Mouse (Mus musculus) hindbrain, embryonic 11.5 days (tissue): Measurements from ENCODE around the gene Crct1. TPM values are rescaled to one million over a fixed set of nuclear protein-coding genes. Genes with fewer than 3 reads are reported as not detected.

ENCODE experiments used
- polyA plus RNA-seq: library from polyadenylated mRNA; unstranded; fragments of >200 nt; fragmentation: Nextera tagmentation; extraction: Ambion mirVana; gene quantifications from 2 replicates; pipeline ENCODE4 v1.2.1, GENCODE M21; 2014

Gene Crct1
- polyA plus RNA-seq, 1 experiment from 2014 or later: 0.59 TPM

Other genes with a start within 250 kb of the Crct1 start
- gene Lce1i, start 236.8 kb downstream of the Crct1 start, polyA plus RNA-seq: not detected in 2 replicates
- gene Lce1j, start 225.2 kb downstream of the Crct1 start, polyA plus RNA-seq: not detected in 2 replicates
- not detected in 2 replicates for gene Lce1k, start 207.8 kb downstream of the Crct1 start, polyA plus RNA-seq
- not detected in 2 replicates for gene Kprp, start 188.4 kb downstream of the Crct1 start, polyA plus RNA-seq
- gene Lce1l, start 164.4 kb downstream of the Crct1 start, polyA plus RNA-seq: not detected in 2 replicates
- gene 2310050C09Rik, start 145.5 kb downstream of the Crct1 start, polyA plus RNA-seq: not detected in 2 replicates
- gene Lce3a, start 89.5 kb downstream of the Crct1 start, polyA plus RNA-seq: not detected in 2 replicates
- gene Lce3b, start 82.7 kb downstream of the Crct1 start, polyA plus RNA-seq: not detected in 2 replicates
- not detected in 2 replicates for gene Lce3c, start 71.2 kb downstream of the Crct1 start, polyA plus RNA-seq
- gene Lce3d, start 58.3 kb downstream of the Crct1 start, polyA plus RNA-seq: not detected in 2 replicates
- not detected in 2 replicates for gene Lce3e, start 48.6 kb downstream of the Crct1 start, polyA plus RNA-seq
- gene Lce3f, start 23.5 kb downstream of the Crct1 start, polyA plus RNA-seq: not detected in 2 replicates
- not detected in 2 replicates for gene Lce1m, start 3.4 kb upstream of the Crct1 start, polyA plus RNA-seq
- gene Gm4858, start 53.1 kb upstream of the Crct1 start, polyA plus RNA-seq: not detected in 2 replicates
- not detected in 2 replicates for gene Crnn, start 129.1 kb upstream of the Crct1 start, polyA plus RNA-seq
- not detected in 2 replicates for gene Flg2, start 181.6 kb upstream of the Crct1 start, polyA plus RNA-seq